Mouse (Mus musculus) embryonic facial prominence, embryonic 10.5 days (tissue): Measurements from ENCODE around the gene Slc13a4. TPM values are rescaled to one million over a fixed set of nuclear protein-coding genes. Genes with fewer than 3 reads are reported as not detected.

Source experiments
- DNase-seq: peaks from one replicate; pipeline ENCODE4 v3.0.0-alpha.2; 2017; ENCODE audit warnings: low spot score
- H3K27ac ChIP-seq: fragments of 300-500 bp; sonication (generic); replicated peaks from 2 replicates; pipeline ENCODE4 v1.5.1; 2016; ENCODE audit warnings: mild to moderate bottlenecking
- H3K27me3 ChIP-seq: fragments of 300-500 bp; sonication (generic); replicated peaks from 2 replicates; pipeline ENCODE4 v1.6.1; 2016; ENCODE audit warnings: low read depth, mild to moderate bottlenecking; ENCODE audit not compliant: poor library complexity, severe bottlenecking
- H3K36me3 ChIP-seq: fragments of 300-500 bp; sonication (generic); replicated peaks from 2 replicates; pipeline ENCODE4 v1.6.1; 2016; ENCODE audit warnings: mild to moderate bottlenecking, moderate library complexity
- H3K4me1 ChIP-seq: fragments of 300-500 bp; sonication (generic); 2 replicates; pipeline ENCODE4 v1.6.1; 2016
- H3K4me3 ChIP-seq: fragments of 300-500 bp; sonication (generic); 2 replicates; pipeline ENCODE4 v1.5.1; 2016; ENCODE audit warnings: mild to moderate bottlenecking, moderate library complexity
- H3K9me3 ChIP-seq: fragments of 300-500 bp; sonication (generic); 2 replicates; pipeline ENCODE4 v1.6.1; 2016; ENCODE audit warnings: mild to moderate bottlenecking
- WGBS: fragments of 180-500 bp; shearing (Covaris S2); methylation state at CpG from one replicate; pipeline ENCODE4 v1.1.7; 2016; 5-methylcytosine and 5-hydroxymethylcytosine counted together
- polyA plus RNA-seq: library from polyadenylated mRNA; unstranded; fragments of >200 nt; fragmentation: Nextera tagmentation; extraction: Ambion mirVana; gene quantifications from 2 replicates; pipeline ENCODE4 v1.2.1, GENCODE M21; 2016

Gene Slc13a4
- polyA plus RNA-seq, 1 experiment from 2014 or later, result 0.50 TPM

DNA sequence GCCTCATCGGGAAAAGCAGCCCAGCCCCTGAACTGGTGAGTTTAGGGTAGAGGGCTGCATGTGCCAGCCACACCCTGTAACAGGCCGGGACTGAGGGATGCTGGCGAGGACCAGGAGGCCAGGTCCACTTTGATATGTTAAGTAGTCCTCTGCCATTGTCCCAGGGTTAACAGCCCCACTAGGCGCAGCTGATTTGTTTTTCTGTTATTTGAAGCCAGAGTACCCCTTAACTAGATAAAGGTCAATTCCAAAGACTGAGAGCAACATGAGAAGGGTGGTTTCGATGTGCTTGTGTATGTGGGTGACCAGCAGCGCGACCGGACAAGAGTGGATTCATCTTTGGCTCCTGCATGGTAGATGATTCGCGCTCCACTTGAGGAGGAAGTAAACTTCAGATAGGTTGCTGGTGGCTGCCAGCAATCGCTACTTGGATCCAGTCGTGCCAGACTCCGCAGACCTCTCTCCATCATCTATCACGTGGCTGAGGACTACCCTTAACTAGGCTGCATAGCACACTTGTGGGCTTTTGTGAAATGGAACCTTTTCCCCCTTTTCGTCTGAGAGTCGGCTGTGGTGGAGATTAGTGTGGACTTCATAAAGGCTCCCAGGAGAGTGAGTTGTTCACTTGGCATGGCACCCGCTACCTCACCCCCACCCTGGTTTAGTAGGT is 56.0 kb downstream of the Slc13a4 start:
- peaks cover 7% of the 10 kb centered on the region for H3K36me3 ChIP-seq
- no peaks in the 10 kb centered on the region for H3K9me3 ChIP-seq
- no peak for DNase-seq
- H3K27me3 ChIP-seq, result no peaks in the 10 kb centered on the region
- 62% methylated on average over 17 of the region's 17 CpGs for WGBS
- peak overlapping the region; percentile 92 for H3K27ac ChIP-seq
- peak overlapping the region; percentile 75 for H3K4me3 ChIP-seq
- H3K4me1 ChIP-seq, result peaks cover 36% of the 10 kb centered on the region

GRCm38 (mm10) chr6:35245086-35245485 is 62.8 kb downstream of the Slc13a4 start:
- peaks cover 76% of the 10 kb centered on the region for H3K36me3 ChIP-seq

DNA sequence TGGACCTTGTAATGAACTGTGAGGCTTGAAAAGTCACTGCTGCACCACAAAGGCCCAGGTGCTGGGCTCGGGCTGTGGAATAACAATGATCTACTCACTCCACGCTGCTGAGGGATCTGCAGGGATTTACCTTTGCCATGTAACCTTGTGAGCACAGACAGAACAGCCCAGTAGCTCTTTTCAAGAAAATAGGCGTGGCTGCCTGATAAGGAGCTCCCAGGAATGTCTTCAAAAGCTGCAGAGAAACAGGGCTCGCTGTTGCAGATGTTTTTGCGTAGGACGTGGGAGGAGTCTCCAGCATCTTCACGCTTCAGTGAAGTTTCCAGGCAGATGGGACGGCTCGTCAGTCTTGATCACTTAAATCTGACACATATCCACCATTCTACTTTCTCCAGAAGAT is 63.9 kb downstream of the Slc13a4 start:
- DNase-seq, result no peak
- peaks cover 5% of the 10 kb centered on the region; the same call in 1 of the 2 replicates for H3K9me3 ChIP-seq
- H3K36me3 ChIP-seq, result peaks cover 87% of the 10 kb centered on the region
- no peaks in the 10 kb centered on the region for H3K4me1 ChIP-seq
- H3K4me3 ChIP-seq, result no peak overlapping the region
- H3K27ac ChIP-seq, result no peak overlapping the region
- 90% methylated on average over 9 of the region's 9 CpGs for WGBS
- H3K27me3 ChIP-seq, result no peaks in the 10 kb centered on the region

More at GRCm38 (mm10) chr6:35245086-35245485, 62.8 kb downstream of the Slc13a4 start:
- Histone ChIP-seq H3K27me3 (no peaks in the 10 kb centered on the region), H3K9me3 (peaks cover 5% of the 10 kb centered on the region; the same call in 1 of the 2 replicates), H3K4me3 (no peak overlapping the region), H3K27ac (no peak overlapping the region), H3K4me1 (no peaks in the 10 kb centered on the region)
- DNase-seq, result no peak
- WGBS, result 71% methylated on average over 5 of the region's 5 CpGs

GRCm38 (mm10) chr6:35243252-35243651 is 64.7 kb downstream of the Slc13a4 start:
- Histone ChIP-seq H3K27me3 (no peaks in the 10 kb centered on the region), H3K9me3 (peaks cover 5% of the 10 kb centered on the region; the same call in 1 of the 2 replicates), H3K4me1 (no peaks in the 10 kb centered on the region), H3K36me3 (peaks cover 91% of the 10 kb centered on the region), H3K27ac (no peak overlapping the region), H3K4me3 (no peak overlapping the region)
- DNase-seq, result no peak
- WGBS, result 97% methylated on average over 4 of the region's 4 CpGs

- peaks cover 99% of the 10 kb centered on the region for H3K36me3 ChIP-seq
- H3K27me3 ChIP-seq, result no peaks in the 10 kb centered on the region
- no peaks in the 10 kb centered on the region for H3K4me1 ChIP-seq
- no peak for DNase-seq
- 85% methylated on average over 9 of the region's 9 CpGs for WGBS
- no peaks in the 10 kb centered on the region for H3K9me3 ChIP-seq
- no peak overlapping the region for H3K4me3 ChIP-seq
- no peak overlapping the region for H3K27ac ChIP-seq
These were observed 71.7 kb downstream of the Slc13a4 start for GRCm38 (mm10) chr6:35236108-35236785.

DNA sequence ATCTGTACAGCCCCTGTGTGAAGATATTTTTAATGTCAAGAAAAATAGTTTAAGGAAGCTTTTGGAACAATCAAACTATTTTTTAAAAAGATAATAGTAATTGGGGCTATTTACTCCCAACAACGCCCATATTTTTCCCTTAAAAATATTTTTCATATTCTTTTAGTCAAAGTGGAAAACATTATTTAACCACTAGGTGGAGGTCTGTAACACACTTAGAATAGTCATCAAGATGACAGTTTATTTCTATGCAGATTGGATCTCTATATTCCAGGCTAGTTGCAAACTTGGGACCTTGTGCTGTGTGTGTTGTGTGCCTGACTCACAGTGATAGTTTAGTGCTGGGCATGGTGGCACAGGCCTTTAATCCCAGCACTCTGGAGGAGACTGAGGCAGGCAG is 78.5 kb downstream of the Slc13a4 start:
- 96% methylated on average over 1 of the region's 1 CpGs for WGBS
- H3K4me3 ChIP-seq, result no peak overlapping the region
- DNase-seq, result no peak
- H3K9me3 ChIP-seq, result no peaks in the 10 kb centered on the region
- no peaks in the 10 kb centered on the region for H3K27me3 ChIP-seq
- peaks cover 97% of the 10 kb centered on the region for H3K36me3 ChIP-seq
- H3K4me1 ChIP-seq, result no peaks in the 10 kb centered on the region
- H3K27ac ChIP-seq, result no peak overlapping the region

GRCm38 (mm10) chr6:35225696-35226095 is 82.2 kb downstream of the Slc13a4 start:
- Histone ChIP-seq H3K9me3 (no peaks in the 10 kb centered on the region), H3K4me3 (no peak overlapping the region), H3K27ac (no peak overlapping the region), H3K36me3 (peaks cover 95% of the 10 kb centered on the region), H3K4me1 (no peaks in the 10 kb centered on the region), H3K27me3 (no peaks in the 10 kb centered on the region)
- WGBS, result 72% methylated on average over 4 of the region's 4 CpGs
- no peak for DNase-seq

Other genes with a start within 250 kb of the Slc13a4 start
- 29.1 and 30.1 TPM in 2 replicates for gene Cnot4, start 174.4 kb downstream of the Slc13a4 start, polyA plus RNA-seq
- 55.4 and 58.6 TPM in 2 replicates for gene Nup205, start 130.7 kb downstream of the Slc13a4 start, polyA plus RNA-seq
- gene Fam180a, start 18.0 kb upstream of the Slc13a4 start, polyA plus RNA-seq, result not detected in 2 replicates
- 150 and 153 TPM in 2 replicates for gene Mtpn, start 231.8 kb upstream of the Slc13a4 start, polyA plus RNA-seq